Mouse (Mus musculus): ENCODE measurements around the gene Tnfrsf11a. TPM values are rescaled to one million over a fixed set of nuclear protein-coding genes. Genes with fewer than 3 reads are reported as not detected.
A peak's percentile ranks its signal among the peaks of the same experiment; 100 is the strongest.

Gene Tnfrsf11a
- total and polyA plus RNA-seq, 2 experiments from 2014 or later: 0.34 to 0.53 TPM

DNA sequence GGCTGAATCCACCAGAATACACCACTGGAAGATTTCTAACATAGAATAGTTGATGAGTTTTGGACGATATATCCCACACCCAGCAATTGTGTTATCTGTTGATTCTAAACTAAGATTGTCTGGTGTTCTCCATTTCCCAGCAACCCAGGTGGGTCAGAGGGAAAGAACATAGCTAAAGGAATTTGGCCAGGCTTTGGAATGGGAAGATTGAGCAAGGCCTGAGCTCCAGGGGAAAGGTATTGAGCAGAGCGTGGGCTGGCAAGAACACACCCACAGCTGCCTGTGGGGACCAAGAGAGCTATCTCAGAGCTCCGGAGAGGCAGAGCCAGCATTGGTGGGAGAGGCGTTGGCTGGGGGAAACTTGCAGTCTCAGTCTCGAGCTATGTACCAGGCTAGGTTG is 97.3 kb downstream of the Tnfrsf11a start:
- Histone ChIP-seq H3K27me3 (ENCODE audit: control insufficient read depth, insufficient read depth, low read length) (no peaks in the 10 kb centered on the region), H3K27ac (ENCODE audit: low read depth) (no peak overlapping the region), H3K9ac (replicated peaks; ENCODE audit: low read depth, low read length) (no peak overlapping the region), H3K36me3 (replicated peaks; ENCODE audit: control insufficient read depth, insufficient read depth, low read length) (no peaks in the 10 kb centered on the region), H3K4me2 (ENCODE audit: low read depth, low read length) (no peak overlapping the region), H3K4me1 (ENCODE audit: control insufficient read depth, insufficient read depth) (no peaks in the 10 kb centered on the region), H3K4me3 (ENCODE audit: low read depth, low read length) (no peak overlapping the region), H3K9me3 (replicated peaks; ENCODE audit: control insufficient read depth, low read length) (no peaks in the 10 kb centered on the region)
- no peak for DNase-seq (ENCODE audit: low spot score)
- WGBS: 76% methylated on average over 5 of the region's 5 CpGs
- no peak for ATAC-seq (ENCODE audit: insufficient read depth, low read depth)
- TF ChIP-seq EP300 (IDR thresholded peaks at IDR 0.05; ENCODE audit: low read depth): no peak
- no peak for TF ChIP-seq CTCF (IDR thresholded peaks at IDR 0.05; ENCODE audit: low read depth)

DNA sequence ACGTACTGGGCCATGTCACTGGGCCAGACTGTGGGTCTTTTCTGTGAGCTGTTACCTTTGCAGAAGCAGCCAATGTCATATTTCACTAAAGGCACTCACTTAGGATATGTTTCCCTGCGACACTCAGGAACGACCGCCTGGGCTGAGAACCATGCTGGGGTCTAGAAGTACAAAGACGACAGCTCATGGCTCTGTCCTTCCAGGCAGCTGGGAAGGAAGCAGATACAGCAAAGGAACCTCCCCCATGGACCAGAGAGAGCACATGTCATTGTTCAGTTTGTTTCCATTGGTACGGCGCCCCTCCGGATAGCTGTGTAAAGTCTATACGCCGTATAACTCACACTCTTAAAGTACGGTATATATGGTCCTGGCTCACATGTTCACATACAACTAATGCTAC is 97.9 kb downstream of the Tnfrsf11a start:
- Histone ChIP-seq H3K4me2 (ENCODE audit: low read depth, low read length) (no peak overlapping the region), H3K27ac (ENCODE audit: low read depth) (no peak overlapping the region), H3K4me3 (ENCODE audit: low read depth, low read length) (no peak overlapping the region), H3K9me3 (replicated peaks; ENCODE audit: control insufficient read depth, low read length) (no peaks in the 10 kb centered on the region), H3K4me1 (ENCODE audit: control insufficient read depth, insufficient read depth) (no peaks in the 10 kb centered on the region), H3K9ac (replicated peaks; ENCODE audit: low read depth, low read length) (no peak overlapping the region), H3K27me3 (ENCODE audit: control insufficient read depth, insufficient read depth, low read length) (no peaks in the 10 kb centered on the region), H3K36me3 (replicated peaks; ENCODE audit: control insufficient read depth, insufficient read depth, low read length) (no peaks in the 10 kb centered on the region)
- DNase-seq (ENCODE audit: low spot score) (no peak), ATAC-seq (ENCODE audit: insufficient read depth, low read depth) (no peak)
- 75% methylated on average over 11 of the region's 11 CpGs for WGBS
- TF ChIP-seq CTCF (IDR thresholded peaks at IDR 0.05; ENCODE audit: low read depth) (no peak), EP300 (IDR thresholded peaks at IDR 0.05; ENCODE audit: low read depth) (no peak)

DNA sequence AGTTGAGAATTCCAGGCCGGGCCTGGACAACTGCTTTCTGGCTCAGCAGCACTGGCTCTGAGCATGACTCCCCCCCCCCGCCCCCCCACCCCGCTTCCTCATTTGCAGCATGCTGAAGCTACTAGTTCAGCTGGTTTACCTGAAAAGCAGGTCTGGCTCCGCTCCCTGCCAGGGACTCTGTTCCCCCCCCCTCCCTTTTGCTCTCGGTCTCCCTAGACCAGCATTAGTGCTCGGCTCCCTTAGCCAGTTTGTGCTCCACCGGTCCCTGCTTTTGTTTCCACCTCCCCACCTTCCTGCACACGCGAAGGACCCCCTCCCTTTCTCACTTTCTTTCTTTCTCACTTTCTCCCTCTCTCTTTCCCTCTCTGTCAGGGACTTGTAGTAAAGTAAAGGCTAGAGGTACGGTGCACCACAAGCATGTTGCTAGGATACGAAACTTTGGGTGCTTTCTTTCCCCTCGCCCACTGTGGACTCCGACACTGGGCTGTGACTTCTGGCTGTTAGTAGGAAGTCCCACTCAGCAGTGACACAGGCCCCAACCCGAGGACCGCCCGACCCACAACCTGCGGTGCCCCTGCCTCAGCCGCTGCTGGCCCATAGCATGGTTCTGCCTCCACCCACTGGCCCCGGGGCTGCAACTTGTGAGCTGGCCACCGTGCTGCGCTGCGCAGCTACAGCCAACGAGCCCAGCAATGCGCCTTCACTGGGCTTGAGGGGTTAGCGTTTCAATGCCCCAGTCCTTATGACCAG is 100.2 kb downstream of the Tnfrsf11a start:
- peak; percentile 24 for ATAC-seq (ENCODE audit: insufficient read depth, low read depth)
- 37% methylated on average over 24 of the region's 25 CpGs for WGBS
- Histone ChIP-seq H3K27me3 (ENCODE audit: control insufficient read depth, insufficient read depth, low read length) (no peaks in the 10 kb centered on the region), H3K36me3 (replicated peaks; ENCODE audit: control insufficient read depth, insufficient read depth, low read length) (no peaks in the 10 kb centered on the region), H3K4me3 (ENCODE audit: low read depth, low read length) (no peak overlapping the region), H3K4me1 (ENCODE audit: control insufficient read depth, insufficient read depth) (no peaks in the 10 kb centered on the region), H3K27ac (ENCODE audit: low read depth) (no peak overlapping the region), H3K9ac (replicated peaks; ENCODE audit: low read depth, low read length) (no peak overlapping the region), H3K9me3 (replicated peaks; ENCODE audit: control insufficient read depth, low read length) (no peaks in the 10 kb centered on the region), H3K4me2 (ENCODE audit: low read depth, low read length) (peak overlapping the region; percentile 28; the same call in 1 of the 2 replicates)
- no peak for DNase-seq (ENCODE audit: low spot score)
- TF ChIP-seq CTCF (IDR thresholded peaks at IDR 0.05; ENCODE audit: low read depth) (peak; percentile 35), EP300 (IDR thresholded peaks at IDR 0.05; ENCODE audit: low read depth) (no peak)

DNA sequence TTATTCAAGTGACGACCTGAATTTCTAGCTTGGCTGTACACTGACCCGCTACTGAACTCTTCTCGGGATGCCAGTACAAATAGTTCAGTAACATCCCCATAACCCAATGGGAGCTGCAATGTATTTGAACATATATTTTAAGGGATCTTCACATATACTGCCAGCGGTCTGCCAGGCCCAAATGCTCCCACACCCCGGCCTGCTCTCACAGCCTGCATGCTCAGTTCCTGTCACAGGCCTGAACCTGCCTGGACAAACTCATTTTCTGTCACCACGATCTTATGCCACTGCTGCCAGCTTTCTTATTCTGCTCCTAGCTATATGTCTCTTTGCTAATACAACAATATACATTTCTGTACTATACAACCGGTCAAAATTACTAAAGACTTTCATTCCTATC is 100.9 kb downstream of the Tnfrsf11a start:
- Histone ChIP-seq H3K9me3 (replicated peaks; ENCODE audit: control insufficient read depth, low read length) (no peaks in the 10 kb centered on the region), H3K4me2 (ENCODE audit: low read depth, low read length) (no peak overlapping the region), H3K36me3 (replicated peaks; ENCODE audit: control insufficient read depth, insufficient read depth, low read length) (no peaks in the 10 kb centered on the region), H3K27ac (ENCODE audit: low read depth) (no peak overlapping the region), H3K9ac (replicated peaks; ENCODE audit: low read depth, low read length) (no peak overlapping the region), H3K27me3 (ENCODE audit: control insufficient read depth, insufficient read depth, low read length) (no peaks in the 10 kb centered on the region), H3K4me3 (ENCODE audit: low read depth, low read length) (no peak overlapping the region), H3K4me1 (ENCODE audit: control insufficient read depth, insufficient read depth) (no peaks in the 10 kb centered on the region)
- 74% methylated on average over 7 of the region's 7 CpGs for WGBS
- ATAC-seq (ENCODE audit: insufficient read depth, low read depth) (no peak), DNase-seq (ENCODE audit: low spot score) (no peak)
- TF ChIP-seq CTCF (IDR thresholded peaks at IDR 0.05; ENCODE audit: low read depth) (no peak), EP300 (IDR thresholded peaks at IDR 0.05; ENCODE audit: low read depth) (no peak)

DNA sequence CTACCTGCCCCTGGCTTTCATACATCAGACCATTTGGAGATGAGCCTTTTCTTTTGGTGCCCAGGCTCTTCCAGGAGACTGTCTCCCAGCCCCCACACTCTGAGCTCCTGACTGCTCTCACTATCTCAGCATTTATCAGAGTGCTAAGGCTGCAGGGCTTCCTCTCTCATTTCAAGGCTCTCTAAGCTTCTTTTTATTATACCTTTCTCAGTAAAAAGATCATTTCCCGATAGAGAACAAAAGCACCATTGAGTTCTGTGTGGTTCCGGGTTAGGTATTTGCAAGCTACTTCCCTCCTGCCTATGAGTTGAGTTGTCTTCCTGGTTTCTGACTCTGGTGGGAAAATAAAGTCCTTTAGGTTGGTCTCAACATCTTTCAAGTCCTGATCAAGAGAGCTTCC is 103.0 kb downstream of the Tnfrsf11a start:
- DNase-seq (ENCODE audit: low spot score) (no peak), ATAC-seq (ENCODE audit: insufficient read depth, low read depth) (no peak)
- no peak for TF ChIP-seq EP300 (IDR thresholded peaks at IDR 0.05; ENCODE audit: low read depth)
- TF ChIP-seq CTCF (IDR thresholded peaks at IDR 0.05; ENCODE audit: low read depth): no peak
- H3K9me3 ChIP-seq (replicated peaks; ENCODE audit: control insufficient read depth, low read length): no peaks in the 10 kb centered on the region
- WGBS: 79% methylated on average over 2 of the region's 2 CpGs
- H3K9ac ChIP-seq (replicated peaks; ENCODE audit: low read depth, low read length): no peak overlapping the region
- no peaks in the 10 kb centered on the region for H3K36me3 ChIP-seq (replicated peaks; ENCODE audit: control insufficient read depth, insufficient read depth, low read length)
- no peaks in the 10 kb centered on the region for H3K4me1 ChIP-seq (ENCODE audit: control insufficient read depth, insufficient read depth)
- no peak overlapping the region for H3K27ac ChIP-seq (ENCODE audit: low read depth)
- no peak overlapping the region for H3K4me2 ChIP-seq (ENCODE audit: low read depth, low read length)
- H3K27me3 ChIP-seq (ENCODE audit: control insufficient read depth, insufficient read depth, low read length): no peaks in the 10 kb centered on the region
- H3K4me3 ChIP-seq (ENCODE audit: low read depth, low read length): no peak overlapping the region

DNA sequence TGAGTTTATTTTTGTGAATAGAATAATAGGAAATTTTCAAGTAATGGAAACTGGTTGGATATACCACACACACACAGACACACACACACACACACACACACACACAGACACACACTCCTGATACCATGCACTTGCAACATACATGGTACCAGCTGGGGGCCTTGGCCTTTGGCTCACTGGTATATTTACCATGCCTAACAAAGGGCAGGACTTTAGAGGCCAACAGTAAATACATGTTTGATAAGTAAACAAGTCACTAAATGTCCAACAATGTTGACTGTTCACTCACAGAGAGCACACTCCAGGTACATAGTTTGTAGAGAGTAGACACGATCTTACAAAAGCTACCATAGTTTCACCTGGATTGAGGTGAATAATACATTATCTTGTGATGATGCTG is 104.6 kb downstream of the Tnfrsf11a start:
- Histone ChIP-seq H3K27me3 (ENCODE audit: control insufficient read depth, insufficient read depth, low read length) (no peaks in the 10 kb centered on the region), H3K36me3 (replicated peaks; ENCODE audit: control insufficient read depth, insufficient read depth, low read length) (no peaks in the 10 kb centered on the region), H3K4me1 (ENCODE audit: control insufficient read depth, insufficient read depth) (no peaks in the 10 kb centered on the region), H3K9ac (replicated peaks; ENCODE audit: low read depth, low read length) (no peak overlapping the region), H3K4me3 (ENCODE audit: low read depth, low read length) (no peak overlapping the region), H3K9me3 (replicated peaks; ENCODE audit: control insufficient read depth, low read length) (no peaks in the 10 kb centered on the region), H3K4me2 (ENCODE audit: low read depth, low read length) (no peak overlapping the region), H3K27ac (ENCODE audit: low read depth) (no peak overlapping the region)
- 91% methylated on average over 1 of the region's 1 CpGs for WGBS
- TF ChIP-seq CTCF (IDR thresholded peaks at IDR 0.05; ENCODE audit: low read depth): no peak
- TF ChIP-seq EP300 (IDR thresholded peaks at IDR 0.05; ENCODE audit: low read depth): no peak
- ATAC-seq (ENCODE audit: insufficient read depth, low read depth) (no peak), DNase-seq (ENCODE audit: low spot score) (no peak)

Measured in heart, postnatal 0 days (tissue).